Mouse (Mus musculus): ENCODE measurements around the gene Ndc80. TPM values are rescaled to one million over a fixed set of nuclear protein-coding genes. Genes with fewer than 3 reads are reported as not detected.
"Not testable (repeated sequence)": the region's sequence is repeated elsewhere in the genome, so short reads cannot be mapped to it uniquely, and the experiment has no call there.

Gene Ndc80
- polyA plus RNA-seq, 1 experiment from 2014 or later: 56.6 TPM

- Histone ChIP-seq H3K4me3 (ENCODE audit: low read length) (peak overlapping the region; percentile 91), H3K4me1 (ENCODE audit: control insufficient read depth, insufficient read depth, low read length) (peaks cover 5% of the 10 kb centered on the region; the same call in 1 of the 2 replicates), H3K9ac (ENCODE audit: low read depth, low read length) (peak overlapping the region; percentile 94), H3K9me3 (ENCODE audit: control insufficient read depth, low read length) (no peaks in the 10 kb centered on the region), H3K27me3 (ENCODE audit: control insufficient read depth, insufficient read depth, low read length) (no peaks in the 10 kb centered on the region), H3K4me2 (replicated peaks; ENCODE audit: low read depth, low read length) (peak overlapping the region; percentile 78), H3K27ac (ENCODE audit: low read depth, low read length) (peak overlapping the region; percentile 99; the same call in 1 of the 2 replicates), H3K36me3 (ENCODE audit: control insufficient read depth, insufficient read depth, low read length) (no peaks in the 10 kb centered on the region)
- WGBS: 19% methylated on average over 8 of the region's 8 CpGs
- ATAC-seq (ENCODE audit: low FRiP score, low TSS enrichment): no peak
These were observed 52.5 kb downstream of the Ndc80 start for GRCm38 (mm10) chr17:71474128-71474527.

DNA sequence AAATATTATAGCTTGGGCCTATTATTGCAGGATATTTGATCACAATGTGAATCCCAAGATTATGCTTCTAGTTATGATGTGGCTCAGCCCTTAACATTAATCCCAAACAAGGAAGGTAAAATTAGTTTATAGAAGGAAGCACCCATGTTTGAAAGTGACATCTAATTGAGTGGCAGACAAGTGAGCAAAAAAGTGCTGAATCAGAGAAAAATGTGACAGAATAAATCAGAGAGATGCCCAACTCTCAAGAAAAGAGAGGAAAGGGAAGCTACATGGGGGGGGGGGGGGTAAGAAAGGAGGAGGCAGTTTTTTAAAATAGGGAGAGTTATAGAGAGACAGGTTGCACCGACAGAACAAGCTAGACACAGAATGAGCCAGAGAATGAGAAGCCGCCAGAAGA lies 55.4 kb downstream of the Ndc80 start:
- no peak for ATAC-seq (ENCODE audit: low FRiP score, low TSS enrichment)
- Histone ChIP-seq H3K9me3 (ENCODE audit: control insufficient read depth, low read length) (no peaks in the 10 kb centered on the region), H3K36me3 (ENCODE audit: control insufficient read depth, insufficient read depth, low read length) (no peaks in the 10 kb centered on the region), H3K9ac (ENCODE audit: low read depth, low read length) (no peak overlapping the region), H3K4me2 (replicated peaks; ENCODE audit: low read depth, low read length) (no peak overlapping the region), H3K27me3 (ENCODE audit: control insufficient read depth, insufficient read depth, low read length) (no peaks in the 10 kb centered on the region), H3K4me3 (ENCODE audit: low read length) (no peak overlapping the region), H3K27ac (ENCODE audit: low read depth, low read length) (no peak overlapping the region), H3K4me1 (ENCODE audit: control insufficient read depth, insufficient read depth, low read length) (peaks cover 5% of the 10 kb centered on the region; the same call in 1 of the 2 replicates)
- WGBS: 78% methylated on average over 2 of the region's 2 CpGs

DNA sequence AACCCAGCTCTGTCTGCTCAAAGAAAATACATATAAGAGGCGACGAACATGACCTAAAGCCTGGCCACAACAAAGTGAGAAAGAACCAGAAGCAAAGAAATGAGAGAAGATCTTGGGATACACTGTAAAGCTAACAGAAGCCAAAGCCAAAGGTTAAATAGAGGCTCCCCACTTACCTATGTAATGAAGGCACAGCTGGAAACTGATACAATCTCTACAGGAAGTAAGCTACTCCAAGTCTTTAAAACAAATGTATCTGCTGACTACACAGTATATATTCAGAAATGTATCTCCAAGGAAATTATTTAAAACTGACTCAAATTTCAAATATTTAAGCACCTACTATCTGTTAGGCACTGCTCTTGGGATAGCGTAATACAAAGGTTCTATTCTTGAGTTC lies 66.3 kb downstream of the Ndc80 start:
- ATAC-seq (ENCODE audit: low FRiP score, low TSS enrichment): no peak
- Histone ChIP-seq H3K4me1 (ENCODE audit: control insufficient read depth, insufficient read depth, low read length) (no peaks in the 10 kb centered on the region), H3K27ac (ENCODE audit: low read depth, low read length) (no peak overlapping the region), H3K27me3 (ENCODE audit: control insufficient read depth, insufficient read depth, low read length) (no peaks in the 10 kb centered on the region), H3K9me3 (ENCODE audit: control insufficient read depth, low read length) (no peaks in the 10 kb centered on the region), H3K36me3 (ENCODE audit: control insufficient read depth, insufficient read depth, low read length) (peaks cover 29% of the 10 kb centered on the region), H3K9ac (ENCODE audit: low read depth, low read length) (no peak overlapping the region), H3K4me2 (replicated peaks; ENCODE audit: low read depth, low read length) (no peak overlapping the region), H3K4me3 (ENCODE audit: low read length) (no peak overlapping the region)
- WGBS: 91% methylated on average over 3 of the region's 3 CpGs

DNA sequence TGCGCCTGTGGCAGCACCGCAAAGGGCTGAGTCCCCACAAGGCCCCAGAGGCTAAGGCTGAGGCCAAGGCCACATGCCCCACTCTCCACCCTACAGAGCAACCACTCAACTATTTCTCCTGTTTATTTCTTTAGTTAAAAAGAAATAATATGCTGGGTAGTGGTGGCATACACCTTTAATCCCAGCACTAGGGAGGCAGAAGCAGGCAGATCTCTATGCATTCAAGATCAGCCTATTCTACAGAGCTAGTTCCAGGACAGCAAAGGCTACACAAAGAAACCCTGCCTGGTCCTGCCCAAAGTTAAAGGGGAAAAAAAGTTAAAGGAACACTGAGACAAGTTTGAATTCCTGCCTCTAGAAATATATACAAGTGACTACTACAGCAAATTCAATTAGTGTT lies 66.8 kb downstream of the Ndc80 start, which contains the start of gene Gm4707:
Gm4707 (minus strand) TSS at position 101 of the 400 bp plus-strand sequence.
- Histone ChIP-seq H3K27me3 (ENCODE audit: control insufficient read depth, insufficient read depth, low read length) (no peaks in the 10 kb centered on the region), H3K36me3 (ENCODE audit: control insufficient read depth, insufficient read depth, low read length) (peaks cover 32% of the 10 kb centered on the region), H3K27ac (ENCODE audit: low read depth, low read length) (no peak within 1 kb of the TSS), H3K4me3 (ENCODE audit: low read length) (no peak within 1 kb of the TSS), H3K4me2 (replicated peaks; ENCODE audit: low read depth, low read length) (no peak within 1 kb of the TSS), H3K9ac (ENCODE audit: low read depth, low read length) (no peak within 1 kb of the TSS), H3K9me3 (ENCODE audit: control insufficient read depth, low read length) (no peaks in the 10 kb centered on the region), H3K4me1 (ENCODE audit: control insufficient read depth, insufficient read depth, low read length) (no peaks in the 10 kb centered on the region)
- WGBS: 97% methylated on average over 2 of the region's 2 CpGs
- ATAC-seq (ENCODE audit: low FRiP score, low TSS enrichment): no peak

GRCm38 (mm10) chr17:71457361-71457760 lies 69.3 kb downstream of the Ndc80 start:
- not testable (repeated sequence) for H3K9me3 ChIP-seq (ENCODE audit: control insufficient read depth, low read length); H3K4me3 ChIP-seq (ENCODE audit: low read length); ATAC-seq (ENCODE audit: low FRiP score, low TSS enrichment); H3K9ac ChIP-seq (ENCODE audit: low read depth, low read length); H3K4me1 ChIP-seq (ENCODE audit: control insufficient read depth, insufficient read depth, low read length); H3K27ac ChIP-seq (ENCODE audit: low read depth, low read length); H3K27me3 ChIP-seq (ENCODE audit: control insufficient read depth, insufficient read depth, low read length); H3K4me2 ChIP-seq (replicated peaks; ENCODE audit: low read depth, low read length)
- peaks cover 37% of the 10 kb centered on the region for H3K36me3 ChIP-seq (ENCODE audit: control insufficient read depth, insufficient read depth, low read length)
- WGBS: 93% methylated on average over 6 of the region's 6 CpGs

Other genes starting within 250 kb of the Ndc80 start
- 2.0 and 2.7 TPM in 2 replicates for gene Emilin2, start 214.9 kb downstream of the Ndc80 start, polyA plus RNA-seq (2014; fragmentation: Nextera tagmentation; extraction: Ambion mirVana)
- 3.8 and 4.8 TPM in 2 replicates for gene Gm4707, start 66.9 kb downstream of the Ndc80 start, polyA plus RNA-seq (2014; fragmentation: Nextera tagmentation; extraction: Ambion mirVana)
- 116 and 118 TPM in 2 replicates for gene Smchd1, start 51.5 kb downstream of the Ndc80 start, polyA plus RNA-seq (2014; fragmentation: Nextera tagmentation; extraction: Ambion mirVana)
- 0.66 and 1.5 TPM in 2 replicates for gene Spdya, start 25.2 kb upstream of the Ndc80 start, polyA plus RNA-seq (2014; fragmentation: Nextera tagmentation; extraction: Ambion mirVana)
- 75.7 and 121 TPM in 2 replicates for gene Wdr43, start 89.0 kb upstream of the Ndc80 start, polyA plus RNA-seq (2014; fragmentation: Nextera tagmentation; extraction: Ambion mirVana)
- gene Togaram2, start 146.4 kb upstream of the Ndc80 start, polyA plus RNA-seq (2014; fragmentation: Nextera tagmentation; extraction: Ambion mirVana): 0.27 and 0.32 TPM in 2 replicates
- not detected in 2 replicates for gene Pcare, start 226.0 kb upstream of the Ndc80 start, polyA plus RNA-seq (2014; fragmentation: Nextera tagmentation; extraction: Ambion mirVana)
- 6.7 and 7.4 TPM in 2 replicates for gene Clip4, start 241.6 kb upstream of the Ndc80 start, polyA plus RNA-seq (2014; fragmentation: Nextera tagmentation; extraction: Ambion mirVana)